Mouse (Mus musculus): ENCODE results near the gene Ctnnd2.

DNA sequence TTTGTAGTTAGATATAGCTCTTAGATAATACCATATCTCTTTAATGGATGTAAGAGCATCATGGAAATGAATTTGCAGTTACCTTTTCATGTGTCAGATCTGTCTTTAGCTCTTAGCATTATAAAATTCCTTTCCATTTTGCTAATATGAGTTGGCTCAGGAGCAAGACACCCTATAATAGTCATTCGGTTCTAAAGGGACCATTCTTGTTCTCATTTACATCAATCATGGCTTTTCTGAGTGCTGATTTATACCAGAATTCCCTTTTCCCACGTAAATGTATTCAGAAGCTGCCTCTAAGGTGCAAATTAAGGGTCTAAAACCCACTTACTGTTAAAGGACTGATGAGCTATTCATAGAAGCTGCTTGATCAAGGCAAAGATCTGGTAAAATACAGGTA, 445.5 kb downstream of the Ctnnd2 start:
- TF ChIP-seq CTCF (IDR thresholded peaks at IDR 0.05; ENCODE audit: insufficient read depth, low read length) (no peak), POLR2A (IDR thresholded peaks at IDR 0.05; ENCODE audit: borderline replicate concordance, extremely low read depth, low read depth, low read length) (no peak)

Measured in lung, adult 2 months (tissue).